Mouse (Mus musculus) heart, embryonic 15.5 days (tissue): ENCODE results near the gene Nrxn2. TPM values are rescaled to one million over a fixed set of nuclear protein-coding genes. Genes with fewer than 3 reads are reported as not detected.

Experiments used
- ATAC-seq: fragments of 200-750 bp; cut with Nextera tagmentation; replicated peaks from 2 replicates; pipeline ENCODE4 v1.8.0; 2017; ENCODE audit warnings: low read depth, moderate TSS enrichment; ENCODE audit not compliant: insufficient number of reproducible peaks, insufficient read depth, low FRiP score
- H3K27ac ChIP-seq: fragments of 300-500 bp; sonication (generic); 2 replicates; pipeline ENCODE4 v1.5.1; 2015; ENCODE audit warnings: mild to moderate bottlenecking, inconsistent platforms
- H3K27me3 ChIP-seq: fragments of 300-500 bp; sonication (generic); 2 replicates; pipeline ENCODE4 v1.6.1; 2015; ENCODE audit warnings: inconsistent platforms
- H3K36me3 ChIP-seq: fragments of 300-500 bp; sonication (generic); 2 replicates; pipeline ENCODE4 v1.6.1; 2015; ENCODE audit warnings: mild to moderate bottlenecking, inconsistent platforms
- H3K4me1 ChIP-seq: fragments of 300-500 bp; sonication (generic); replicated peaks from 2 replicates; pipeline ENCODE4 v1.6.1; 2015; ENCODE audit warnings: inconsistent platforms
- H3K4me2 ChIP-seq: fragments of 300-500 bp; sonication (generic); 2 replicates; pipeline ENCODE4 v1.6.1; 2015; ENCODE audit warnings: inconsistent platforms, mild to moderate bottlenecking, moderate library complexity
- H3K4me3 ChIP-seq: fragments of 300-500 bp; sonication (generic); 2 replicates; pipeline ENCODE4 v1.5.1; 2015; ENCODE audit warnings: mild to moderate bottlenecking, inconsistent platforms
- H3K9ac ChIP-seq: fragments of 300-500 bp; sonication (generic); 2 replicates; pipeline ENCODE4 v1.6.1; 2015; ENCODE audit warnings: mild to moderate bottlenecking, inconsistent platforms
- H3K9me3 ChIP-seq: fragments of 300-500 bp; sonication (generic); replicated peaks from 2 replicates; pipeline ENCODE4 v1.6.1; 2016; ENCODE audit warnings: inconsistent platforms
- WGBS: fragments of 180-500 bp; shearing (Covaris S2); methylation state at CpG from one replicate; pipeline ENCODE4 v1.1.7; 2015; ENCODE audit warnings: mixed read lengths; 5-methylcytosine and 5-hydroxymethylcytosine counted together
- polyA plus RNA-seq: library from polyadenylated mRNA; unstranded; fragments of >200 nt; fragmentation: Nextera tagmentation; extraction: Ambion mirVana; gene quantifications from 2 replicates; pipeline ENCODE4 v1.2.1, GENCODE M21; 2015

Gene Nrxn2
- polyA plus RNA-seq, 1 experiment from 2014 or later, result 0.60 TPM

- H3K9me3 ChIP-seq, result no peaks in the 10 kb centered on the region
- 62% methylated on average over 10 of the region's 10 CpGs for WGBS
- H3K4me2 ChIP-seq, result no peak overlapping the region
- no peak overlapping the region for H3K4me3 ChIP-seq
- ATAC-seq, result no peak
- H3K27me3 ChIP-seq, result peaks cover 92% of the 10 kb centered on the region
- no peaks in the 10 kb centered on the region for H3K4me1 ChIP-seq
- no peak overlapping the region for H3K9ac ChIP-seq
- H3K36me3 ChIP-seq, result no peaks in the 10 kb centered on the region
- no peak overlapping the region for H3K27ac ChIP-seq
These were observed 91.3 kb downstream of the Nrxn2 start for GRCm38 (mm10) chr19:6509881-6510280.

GRCm38 (mm10) chr19:6510546-6510945 is 92.0 kb downstream of the Nrxn2 start:
- H3K4me1 ChIP-seq, result no peaks in the 10 kb centered on the region
- no peak overlapping the region for H3K27ac ChIP-seq
- peaks cover 90% of the 10 kb centered on the region for H3K27me3 ChIP-seq
- WGBS, result 66% methylated on average over 2 of the region's 2 CpGs
- no peak overlapping the region for H3K4me2 ChIP-seq
- no peak overlapping the region for H3K9ac ChIP-seq
- H3K36me3 ChIP-seq, result no peaks in the 10 kb centered on the region
- H3K9me3 ChIP-seq, result no peaks in the 10 kb centered on the region
- no peak overlapping the region for H3K4me3 ChIP-seq
- no peak for ATAC-seq

DNA sequence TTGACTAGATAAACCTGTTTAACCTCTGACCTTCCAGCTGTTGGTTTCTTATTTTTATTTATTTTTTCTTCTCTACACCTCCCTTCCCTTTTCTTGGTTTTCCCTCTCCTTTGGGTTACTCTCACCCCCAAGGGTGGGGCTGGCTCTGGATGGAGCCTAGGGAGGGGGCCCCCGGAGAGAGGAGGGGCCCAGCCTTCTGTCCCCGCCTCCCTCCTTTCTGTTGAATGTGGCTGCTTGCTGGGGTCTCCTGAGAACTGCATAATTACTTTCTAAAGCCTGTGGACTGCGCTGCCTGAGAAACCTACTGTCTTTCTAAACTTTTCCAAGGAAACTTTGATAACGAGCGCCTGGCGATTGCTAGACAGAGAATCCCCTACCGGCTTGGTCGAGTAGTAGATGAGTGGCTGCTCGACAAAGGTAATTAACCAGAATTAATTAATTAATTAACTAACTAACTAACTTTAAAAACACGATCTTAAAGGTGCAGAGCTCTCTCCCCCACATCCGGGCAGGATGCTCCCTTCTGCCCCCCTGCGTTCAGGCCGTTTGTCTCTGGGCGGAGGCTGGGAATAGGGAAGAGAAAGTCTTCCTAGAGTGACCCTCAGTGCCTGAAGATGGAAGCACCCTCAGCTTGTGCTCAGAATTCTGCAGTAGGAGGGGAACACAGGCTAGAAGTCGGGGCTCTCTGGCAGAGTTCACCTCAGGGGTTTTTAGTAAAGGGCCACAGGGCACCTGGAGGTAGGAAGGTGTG is 95.0 kb downstream of the Nrxn2 start:
- H3K4me2 ChIP-seq, result no peak overlapping the region
- peaks cover 60% of the 10 kb centered on the region for H3K27me3 ChIP-seq
- no peaks in the 10 kb centered on the region for H3K36me3 ChIP-seq
- H3K9ac ChIP-seq, result no peak overlapping the region
- no peak for ATAC-seq
- 8% methylated on average over 15 of the region's 15 CpGs for WGBS
- no peaks in the 10 kb centered on the region for H3K9me3 ChIP-seq
- no peak overlapping the region for H3K27ac ChIP-seq
- no peaks in the 10 kb centered on the region for H3K4me1 ChIP-seq
- no peak overlapping the region for H3K4me3 ChIP-seq

DNA sequence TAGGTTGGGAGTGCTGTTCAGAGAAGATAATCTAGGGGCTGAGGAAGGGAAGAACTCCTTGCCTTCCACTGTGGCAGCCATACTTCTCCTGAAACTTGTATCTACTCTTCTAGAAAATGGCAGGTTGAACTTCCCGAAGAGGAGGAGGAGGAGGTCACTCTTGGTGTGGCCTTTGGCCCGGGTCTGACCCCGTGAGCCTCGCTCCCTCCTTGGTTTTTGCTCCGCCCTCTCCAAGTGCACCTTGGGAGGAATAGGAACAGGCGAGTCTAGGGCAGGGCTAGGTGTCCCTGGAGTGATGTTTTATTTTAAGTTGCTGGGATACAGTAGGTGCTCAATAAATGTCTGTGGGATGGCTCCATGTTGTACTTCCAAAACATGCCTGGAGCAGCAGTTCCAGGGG is 96.4 kb downstream of the Nrxn2 start:
- Histone ChIP-seq H3K4me2 (no peak overlapping the region), H3K36me3 (no peaks in the 10 kb centered on the region), H3K4me3 (no peak overlapping the region), H3K9ac (no peak overlapping the region), H3K9me3 (no peaks in the 10 kb centered on the region), H3K27ac (no peak overlapping the region), H3K27me3 (peaks cover 53% of the 10 kb centered on the region), H3K4me1 (no peaks in the 10 kb centered on the region)
- no peak for ATAC-seq
- WGBS, result 61% methylated on average over 6 of the region's 6 CpGs

DNA sequence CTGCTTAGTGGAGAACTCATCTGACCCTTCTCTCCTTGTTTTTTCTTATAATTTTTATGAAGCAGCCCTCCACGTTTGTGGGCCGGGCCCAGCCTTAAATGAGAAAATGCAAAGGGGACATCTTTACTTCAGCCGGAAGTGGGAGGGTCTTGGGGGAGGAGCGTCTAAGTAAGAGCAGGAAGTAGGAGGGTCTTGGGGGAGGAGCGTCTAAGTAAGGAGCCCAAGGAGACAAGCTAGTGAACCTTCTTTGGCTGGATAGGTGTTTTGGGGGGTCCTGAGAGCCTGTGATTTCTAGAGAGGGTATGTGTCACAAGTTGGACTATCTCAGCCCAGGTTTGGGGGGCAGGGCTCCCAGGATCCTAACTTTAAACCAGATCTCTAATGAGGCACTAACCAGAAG is 96.9 kb downstream of the Nrxn2 start:
- WGBS, result 61% methylated on average over 5 of the region's 5 CpGs
- no peak for ATAC-seq

GRCm38 (mm10) chr19:6516153-6516552 is 97.6 kb downstream of the Nrxn2 start:
- H3K4me1 ChIP-seq, result no peaks in the 10 kb centered on the region
- H3K9ac ChIP-seq, result no peak overlapping the region
- ATAC-seq, result no peak
- H3K4me3 ChIP-seq, result no peak overlapping the region
- H3K36me3 ChIP-seq, result no peaks in the 10 kb centered on the region
- H3K27me3 ChIP-seq, result peaks cover 42% of the 10 kb centered on the region
- H3K9me3 ChIP-seq, result no peaks in the 10 kb centered on the region
- no peak overlapping the region for H3K4me2 ChIP-seq
- no peak overlapping the region for H3K27ac ChIP-seq
- 58% methylated on average over 8 of the region's 8 CpGs for WGBS

More for the DNA sequence above, 96.9 kb downstream of the Nrxn2 start:
- Histone ChIP-seq H3K4me1 (no peaks in the 10 kb centered on the region), H3K4me3 (no peak overlapping the region), H3K27ac (no peak overlapping the region), H3K27me3 (peaks cover 48% of the 10 kb centered on the region), H3K36me3 (no peaks in the 10 kb centered on the region), H3K4me2 (no peak overlapping the region), H3K9me3 (no peaks in the 10 kb centered on the region), H3K9ac (no peak overlapping the region)

- WGBS, result 53% methylated on average over 5 of the region's 5 CpGs
- Histone ChIP-seq H3K27ac (no peak overlapping the region), H3K9me3 (no peaks in the 10 kb centered on the region), H3K36me3 (no peaks in the 10 kb centered on the region), H3K27me3 (peaks cover 22% of the 10 kb centered on the region), H3K4me3 (no peak overlapping the region), H3K9ac (no peak overlapping the region), H3K4me2 (no peak overlapping the region), H3K4me1 (no peaks in the 10 kb centered on the region)
- no peak for ATAC-seq
These were observed 100.1 kb downstream of the Nrxn2 start for GRCm38 (mm10) chr19:6518601-6519000.

GRCm38 (mm10) chr19:6519483-6519882 is 101.0 kb downstream of the Nrxn2 start:
- ATAC-seq, result no peak

GRCm38 (mm10) chr19:6521630-6522029 is 103.1 kb downstream of the Nrxn2 start:
- Histone ChIP-seq H3K27ac (no peak overlapping the region), H3K4me2 (no peak overlapping the region), H3K4me3 (no peak overlapping the region), H3K9ac (no peak overlapping the region), H3K4me1 (no peaks in the 10 kb centered on the region), H3K9me3 (no peaks in the 10 kb centered on the region), H3K36me3 (no peaks in the 10 kb centered on the region), H3K27me3 (peaks cover 5% of the 10 kb centered on the region)
- no peak for ATAC-seq
- 68% methylated on average over 3 of the region's 3 CpGs for WGBS

More at GRCm38 (mm10) chr19:6519483-6519882, 101.0 kb downstream of the Nrxn2 start:
- no peaks in the 10 kb centered on the region for H3K4me1 ChIP-seq
- H3K4me3 ChIP-seq, result no peak overlapping the region
- H3K36me3 ChIP-seq, result no peaks in the 10 kb centered on the region
- H3K27ac ChIP-seq, result no peak overlapping the region
- no peak overlapping the region for H3K9ac ChIP-seq
- peaks cover 14% of the 10 kb centered on the region for H3K27me3 ChIP-seq
- no peaks in the 10 kb centered on the region for H3K9me3 ChIP-seq
- WGBS, result 46% methylated on average over 2 of the region's 2 CpGs
- H3K4me2 ChIP-seq, result no peak overlapping the region

DNA sequence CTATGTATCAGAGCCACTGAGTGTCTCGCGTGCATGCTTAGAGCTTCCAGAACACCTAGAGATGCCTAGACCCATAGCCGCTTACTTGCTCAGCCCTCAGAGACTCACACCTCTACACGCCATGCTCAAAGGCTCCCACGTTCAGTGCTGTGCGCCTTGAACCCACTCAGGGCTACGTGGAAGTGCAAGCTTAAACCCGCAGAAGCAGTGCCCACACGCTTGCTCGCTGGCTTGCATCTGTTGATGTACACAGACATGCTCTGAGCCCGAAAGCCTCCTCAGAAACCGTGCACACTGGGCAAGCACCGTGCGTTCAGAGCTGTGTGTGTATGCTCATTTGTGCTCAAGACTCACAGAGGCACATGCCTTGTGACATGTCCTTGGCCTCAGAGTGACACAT is 103.8 kb downstream of the Nrxn2 start:
- 82% methylated on average over 14 of the region's 14 CpGs for WGBS
- H3K9ac ChIP-seq, result no peak overlapping the region
- no peak for ATAC-seq
- no peak overlapping the region for H3K27ac ChIP-seq
- H3K4me1 ChIP-seq, result no peaks in the 10 kb centered on the region
- no peak overlapping the region for H3K4me2 ChIP-seq
- no peaks in the 10 kb centered on the region for H3K36me3 ChIP-seq
- H3K9me3 ChIP-seq, result no peaks in the 10 kb centered on the region
- no peak overlapping the region for H3K4me3 ChIP-seq
- peaks cover 5% of the 10 kb centered on the region for H3K27me3 ChIP-seq

GRCm38 (mm10) chr19:6525023-6525422 is 106.5 kb downstream of the Nrxn2 start:
- H3K27me3 ChIP-seq, result peaks cover 24% of the 10 kb centered on the region
- no peaks in the 10 kb centered on the region for H3K9me3 ChIP-seq
- ATAC-seq, result no peak
- no peak overlapping the region for H3K4me2 ChIP-seq
- WGBS, result 63% methylated on average over 4 of the region's 4 CpGs
- no peaks in the 10 kb centered on the region for H3K4me1 ChIP-seq
- H3K27ac ChIP-seq, result no peak overlapping the region
- H3K36me3 ChIP-seq, result no peaks in the 10 kb centered on the region
- no peak overlapping the region for H3K4me3 ChIP-seq
- no peak overlapping the region for H3K9ac ChIP-seq

DNA sequence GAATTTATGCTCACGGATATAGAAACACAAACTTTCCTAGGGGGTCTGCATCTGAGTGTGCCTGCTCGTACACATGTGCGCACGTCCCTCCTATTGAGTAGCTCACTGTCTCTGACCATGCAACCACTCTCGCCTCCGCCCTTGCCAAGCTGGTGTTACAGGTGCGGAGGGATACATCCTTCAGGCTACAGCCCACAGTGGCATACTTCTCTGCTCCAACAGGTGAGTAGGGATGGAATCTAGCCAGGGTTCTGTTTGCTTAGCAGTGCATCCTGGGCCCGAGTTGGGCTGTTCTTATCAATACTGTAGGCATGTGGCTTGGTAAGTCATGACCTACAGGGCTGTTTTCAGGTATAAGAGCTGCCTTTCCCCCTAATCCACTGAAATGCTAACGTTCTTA is 107.5 kb downstream of the Nrxn2 start:
- H3K4me3 ChIP-seq, result no peak overlapping the region
- 85% methylated on average over 9 of the region's 9 CpGs for WGBS
- no peaks in the 10 kb centered on the region for H3K36me3 ChIP-seq
- H3K4me2 ChIP-seq, result no peak overlapping the region
- H3K27me3 ChIP-seq, result peaks cover 29% of the 10 kb centered on the region
- H3K9ac ChIP-seq, result no peak overlapping the region
- peaks cover 5% of the 10 kb centered on the region for H3K4me1 ChIP-seq
- no peaks in the 10 kb centered on the region for H3K9me3 ChIP-seq
- ATAC-seq, result no peak
- H3K27ac ChIP-seq, result no peak overlapping the region
